Mouse (Mus musculus) heart, postnatal 14 days (tissue): ENCODE data around the gene Gas1. TPM values are rescaled to one million over a fixed set of nuclear protein-coding genes. Genes with fewer than 3 reads are reported as not detected.

Experiments used
- DNase-seq, 2 experiments: peaks; one replicate each; pipeline ENCODE4 v3.0.0; 2021 to 2022
- intact Hi-C: fragments of 180-260 bp; cut with DNase I; formaldehyde crosslinking; loops from one replicate; pipeline ENCODE4 v1.15.1; 2025
- long read RNA-seq, 2 experiments: library from polyadenylated mRNA; stranded (forward); transcript quantifications; one replicate each; pipeline ENCODE4 v2.0.0; 2021
- total RNA-seq, 2 experiments: library from RNA; stranded (reverse); gene quantifications; 2 replicates each; pipeline ENCODE4 v1.2.3; 2021

Gas1 gene
- total RNA-seq: 10 to 100 TPM; 56.7 to 60.4 TPM
- long read RNA-seq, experiment 1, transcript Gas1-202 (1 exons, 1,155 nt): major isoform, 149 of 167 reads
- long read RNA-seq, experiment 1, partial matches to known transcripts: 0 of 167 reads
- long read RNA-seq, experiment 1, other reads (novel, unspliced or antisense): 16 of 167 reads
- long read RNA-seq, experiment 2, transcript Gas1-202 (1 exons, 1,155 nt): major isoform, 145 of 154 reads
- long read RNA-seq, experiment 2, partial matches to known transcripts: 0 of 154 reads
- long read RNA-seq, experiment 2, other reads (novel, unspliced or antisense): 8 of 154 reads

GRCm38 (mm10) chr13:60177106-60177796 is at the start of gene Gas1:
TSS of gene Gas1 (minus strand) at chr13:60177365.
- peak; percentile 88 to 90 for DNase-seq

GRCm38 (mm10) chr13:60226251-60226836 is 49.2 kb upstream of the Gas1 start:
- intact Hi-C loops: no loop called here
- peak; percentile 8 to 25 for DNase-seq

More at GRCm38 (mm10) chr13:60177106-60177796, at the start of gene Gas1:
- intact Hi-C loops: loop anchor here (2.0 to 5.0 kb wide), 8 partner anchors 100 to 325 kb away; no protein-coding TSS in a partner anchor

GRCm38 (mm10) chr13:60225736-60226135 is 48.6 kb upstream of the Gas1 start:
- peak; percentile 22 to 31 for DNase-seq
- intact Hi-C loops: no loop called here

DNA sequence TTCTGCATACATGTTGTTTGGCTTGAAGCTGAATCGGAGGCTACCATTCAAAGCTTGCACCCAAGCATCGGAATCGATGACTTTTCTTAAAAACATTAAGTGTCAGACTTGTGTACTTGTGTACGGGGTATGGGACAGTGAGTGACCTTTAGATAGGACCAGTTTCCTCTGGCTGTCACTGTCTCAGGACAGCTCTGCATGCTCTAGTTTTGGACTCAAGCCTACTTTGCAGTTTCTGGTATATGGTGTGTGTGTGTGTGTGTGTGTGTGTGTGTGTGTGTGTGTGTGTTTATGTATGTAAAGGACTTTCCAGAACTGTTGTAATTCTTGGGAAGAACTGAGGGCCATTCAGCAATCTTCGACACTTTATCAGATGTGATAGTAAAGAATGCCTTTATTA is 48.1 kb upstream of the Gas1 start:
- intact Hi-C loops: no loop called here
- DNase-seq: no peak

- intact Hi-C loops: no loop called here
- no peak for DNase-seq
Measured at GRCm38 (mm10) chr13:60223797-60224196, 46.6 kb upstream of the Gas1 start.

GRCm38 (mm10) chr13:60222336-60222735 is 45.2 kb upstream of the Gas1 start:
- DNase-seq: no peak
- intact Hi-C loops: no loop called here

DNA sequence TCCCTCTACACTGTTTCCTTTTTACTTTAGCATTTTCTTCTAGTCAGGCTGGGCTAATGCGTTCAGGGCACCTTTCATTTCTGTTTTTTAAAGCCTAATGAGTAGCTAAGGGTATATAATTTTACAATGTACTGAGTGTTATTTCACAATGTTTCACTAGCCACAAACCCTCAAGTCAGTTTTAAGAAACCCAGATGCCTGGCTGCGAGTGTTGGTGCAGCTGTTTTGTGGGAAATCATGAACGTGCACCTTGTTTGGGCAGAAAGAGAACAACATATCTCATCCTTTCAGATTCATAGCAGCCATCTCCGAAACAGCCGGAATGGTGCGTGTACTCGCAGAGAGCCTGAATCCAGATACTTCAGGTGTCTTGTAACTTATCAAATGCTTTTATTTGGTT is 36.7 kb upstream of the Gas1 start:
- DNase-seq: no peak
- intact Hi-C loops: no loop called here

DNA sequence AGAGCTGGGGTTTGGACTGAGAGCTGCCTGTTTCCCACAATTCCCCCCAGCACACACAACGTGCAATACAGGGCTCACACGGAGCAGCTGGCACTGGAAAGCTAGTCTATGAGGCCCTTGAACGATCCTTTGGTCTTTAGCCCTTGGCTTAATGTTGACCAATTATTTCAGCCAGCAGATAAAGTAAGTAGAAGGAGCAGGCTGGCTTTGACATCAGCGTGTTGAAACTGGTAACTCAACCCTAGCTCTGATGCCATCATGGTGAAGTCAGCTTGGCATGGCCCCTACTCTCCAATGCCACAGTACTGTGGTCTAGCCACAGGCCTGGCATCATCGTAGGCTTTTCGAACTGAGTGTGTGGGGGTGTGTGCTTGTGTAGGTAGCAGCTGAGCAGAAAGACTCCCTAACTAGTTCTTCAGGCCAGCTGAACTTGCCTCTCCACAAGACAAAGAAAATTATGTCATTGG is 30.0 kb upstream of the Gas1 start:
- intact Hi-C loops: no loop called here
- no peak for DNase-seq

DNA sequence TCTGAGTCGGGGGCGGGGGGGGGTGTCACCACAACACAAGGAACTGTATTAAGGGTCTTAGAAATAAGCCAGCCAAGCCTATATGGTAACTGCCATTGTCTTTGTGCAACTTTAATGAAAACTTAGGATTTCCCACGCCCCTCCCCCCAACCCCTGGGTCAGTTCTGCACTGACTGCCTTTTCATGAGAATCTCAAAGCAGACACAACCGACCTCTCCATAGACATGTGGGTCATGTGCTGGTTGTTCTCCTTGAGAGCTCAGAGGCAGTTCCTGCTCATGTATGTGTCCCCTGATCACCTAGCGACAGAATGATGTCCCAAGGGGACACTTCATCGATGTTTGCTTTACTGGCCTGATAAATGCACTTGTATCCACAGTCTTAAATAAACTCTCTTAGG is 27.6 kb upstream of the Gas1 start:
- DNase-seq: no peak
- intact Hi-C loops: no loop called here

DNA sequence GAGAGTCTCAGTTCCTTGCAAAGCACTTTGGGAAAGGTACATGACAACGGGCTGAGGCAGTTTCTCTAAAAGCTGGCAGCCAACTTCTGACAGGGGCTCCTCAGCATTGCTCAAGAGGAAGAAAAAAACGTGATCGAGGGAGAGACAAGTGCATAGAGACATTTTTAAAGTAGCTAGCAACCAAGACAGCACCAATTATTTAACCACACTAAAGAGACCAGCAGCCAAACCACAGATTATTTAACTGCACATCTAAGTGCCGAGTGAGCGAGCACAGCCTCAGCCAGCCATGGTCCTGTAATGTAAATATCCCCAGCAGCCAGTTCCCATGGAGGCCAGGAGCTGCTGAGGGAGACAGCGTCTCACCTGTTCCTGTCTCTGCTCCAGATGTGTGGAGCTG is 16.1 kb upstream of the Gas1 start:
- intact Hi-C loops: no loop called here
- DNase-seq: no peak

GRCm38 (mm10) chr13:60189923-60190322 is 12.8 kb upstream of the Gas1 start:
- DNase-seq: no peak
- intact Hi-C loops: no loop called here

DNA sequence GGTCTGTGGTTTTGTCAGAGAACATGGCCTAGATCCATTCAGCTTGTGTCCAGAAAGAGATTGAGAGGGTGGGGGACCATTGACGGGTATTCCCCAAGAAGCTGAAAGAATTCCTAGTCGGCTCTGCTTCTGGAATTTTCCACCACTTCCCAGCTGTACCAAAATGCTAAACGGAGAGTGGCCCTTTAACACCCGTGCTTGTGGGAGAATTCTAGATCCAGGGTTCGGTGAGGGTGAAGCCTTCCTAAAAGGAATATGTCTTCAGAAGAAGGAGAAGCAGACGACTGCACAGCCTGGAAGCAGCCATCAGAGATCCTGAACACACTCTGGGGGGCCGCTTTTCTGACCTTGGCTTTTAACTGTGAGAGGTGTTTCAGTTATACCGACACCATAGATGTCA is 11.8 kb upstream of the Gas1 start:
- intact Hi-C loops: no loop called here
- DNase-seq: no peak

DNA sequence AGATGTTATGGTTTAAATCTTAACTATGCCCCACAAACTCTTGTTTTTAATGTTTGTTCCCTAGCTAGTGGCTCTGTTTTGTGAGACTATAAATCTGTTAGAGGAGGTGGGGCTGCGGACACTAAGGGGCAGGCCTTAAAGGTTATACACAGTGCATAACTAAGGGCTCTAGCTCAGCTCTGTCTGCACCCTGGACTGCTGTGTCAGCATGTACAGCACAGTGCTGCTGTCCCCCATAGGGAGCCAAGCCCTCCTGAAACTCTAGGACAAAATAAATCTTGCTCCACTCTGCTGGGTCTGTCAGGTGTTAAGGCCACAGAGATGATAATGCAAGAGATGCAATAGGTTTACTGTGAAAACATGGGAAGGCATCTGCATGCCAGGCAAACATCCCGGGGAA is 10.1 kb upstream of the Gas1 start:
- no peak for DNase-seq
- intact Hi-C loops: no loop called here

DNA sequence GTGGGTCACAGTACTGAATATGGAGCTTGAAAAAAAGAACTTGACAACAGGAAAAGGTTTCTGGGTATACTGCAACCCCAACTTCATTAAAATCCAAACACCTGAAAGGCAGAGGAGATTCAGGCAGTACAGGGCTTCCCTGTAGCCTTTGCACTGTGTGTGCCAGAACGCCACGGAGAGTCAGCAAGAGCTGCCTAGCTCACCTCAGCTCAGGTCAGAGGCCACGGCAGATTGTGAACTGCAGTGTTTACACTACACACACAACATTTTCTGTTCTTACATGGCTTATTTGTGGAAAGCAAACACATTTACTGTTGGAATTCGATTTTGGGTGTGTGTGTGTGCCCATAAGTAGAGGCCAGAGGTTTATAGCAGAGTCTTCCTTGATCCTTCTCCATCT is 5.2 kb upstream of the Gas1 start:
- DNase-seq: no peak
- intact Hi-C loops: no loop called here

DNA sequence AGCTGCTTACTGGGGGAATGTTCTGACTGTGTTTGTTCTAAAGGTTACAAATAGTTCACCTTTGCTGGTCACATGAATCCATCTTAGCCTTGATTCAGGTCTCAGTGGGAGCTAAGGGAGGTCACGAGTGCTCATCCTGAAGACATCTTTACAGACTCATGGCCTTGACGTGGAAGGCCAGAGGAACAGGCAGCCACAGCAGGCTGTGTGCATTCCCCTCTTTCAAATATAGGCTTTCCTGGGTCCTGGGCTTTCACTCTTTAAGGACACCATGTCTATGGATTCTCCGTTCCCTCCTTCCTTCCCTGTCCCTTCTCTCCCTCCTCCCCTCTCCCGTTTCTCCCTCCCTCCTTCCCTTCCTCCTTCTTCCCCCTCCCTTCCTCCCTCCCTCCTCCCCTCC is 2.5 kb upstream of the Gas1 start:
- no peak for DNase-seq
- intact Hi-C loops: loop anchor here (2.0 to 5.0 kb wide), 8 partner anchors 102 to 557 kb away; no protein-coding TSS in a partner anchor

DNA sequence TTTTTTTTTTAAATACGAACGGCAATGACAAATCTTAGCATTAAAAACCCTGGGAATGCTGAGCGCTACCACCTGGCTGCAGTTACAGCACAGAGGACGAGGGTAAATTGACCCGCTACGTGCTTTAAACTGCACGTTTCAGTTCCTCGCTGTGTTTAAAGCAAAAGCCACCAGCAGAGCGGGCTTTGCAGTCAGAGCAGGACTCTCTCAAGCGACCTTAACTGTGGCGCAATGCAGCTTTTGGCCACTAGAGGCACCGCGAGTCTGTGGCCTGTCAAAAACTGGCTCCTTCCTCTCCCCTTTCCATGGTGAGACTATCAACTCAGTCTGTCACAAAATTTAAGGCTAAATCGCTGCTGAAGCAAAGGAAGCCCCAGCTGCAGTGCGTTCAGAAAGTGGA is 1.3 kb upstream of the Gas1 start:
- DNase-seq: peak; percentile 94 to 97
- intact Hi-C loops: loop anchor here (2.0 to 5.0 kb wide), 8 partner anchors 101 to 558 kb away; no protein-coding TSS in a partner anchor

- DNase-seq: no peak
- intact Hi-C loops: loop anchor here (2.0 to 5.0 kb wide), 9 partner anchors 100 to 559 kb away; no protein-coding TSS in a partner anchor
Measured at GRCm38 (mm10) chr13:60177797-60178110, 589 bp upstream of the Gas1 start.

DNA sequence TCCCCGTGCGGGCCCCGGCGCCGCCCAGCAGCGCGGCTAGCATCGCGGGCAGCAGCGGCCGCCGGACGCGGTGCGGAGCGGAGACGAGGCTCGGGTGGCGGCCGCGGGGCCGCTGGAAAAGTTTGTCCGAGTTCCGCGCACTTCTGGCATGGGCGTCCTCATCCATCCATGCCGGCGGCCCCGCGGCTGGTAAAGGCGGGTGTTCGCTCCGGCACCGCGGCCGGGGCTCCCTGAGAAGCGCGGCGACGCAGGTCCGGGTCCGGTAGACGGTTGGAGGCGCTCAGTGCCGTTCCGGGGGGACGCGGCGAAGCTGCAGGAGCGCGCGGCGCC is 424 bp downstream of the Gas1 start:
- intact Hi-C loops: loop anchor here (2.0 to 5.0 kb wide), 8 partner anchors 99 to 324 kb away; no protein-coding TSS in a partner anchor
- no peak for DNase-seq

- intact Hi-C loops: loop anchor here (2.0 to 5.0 kb wide), 8 partner anchors 99 to 324 kb away; no protein-coding TSS in a partner anchor
- DNase-seq: peak; percentile 65 to 74
Measured at GRCm38 (mm10) chr13:60176136-60176775, 909 bp downstream of the Gas1 start.

DNA sequence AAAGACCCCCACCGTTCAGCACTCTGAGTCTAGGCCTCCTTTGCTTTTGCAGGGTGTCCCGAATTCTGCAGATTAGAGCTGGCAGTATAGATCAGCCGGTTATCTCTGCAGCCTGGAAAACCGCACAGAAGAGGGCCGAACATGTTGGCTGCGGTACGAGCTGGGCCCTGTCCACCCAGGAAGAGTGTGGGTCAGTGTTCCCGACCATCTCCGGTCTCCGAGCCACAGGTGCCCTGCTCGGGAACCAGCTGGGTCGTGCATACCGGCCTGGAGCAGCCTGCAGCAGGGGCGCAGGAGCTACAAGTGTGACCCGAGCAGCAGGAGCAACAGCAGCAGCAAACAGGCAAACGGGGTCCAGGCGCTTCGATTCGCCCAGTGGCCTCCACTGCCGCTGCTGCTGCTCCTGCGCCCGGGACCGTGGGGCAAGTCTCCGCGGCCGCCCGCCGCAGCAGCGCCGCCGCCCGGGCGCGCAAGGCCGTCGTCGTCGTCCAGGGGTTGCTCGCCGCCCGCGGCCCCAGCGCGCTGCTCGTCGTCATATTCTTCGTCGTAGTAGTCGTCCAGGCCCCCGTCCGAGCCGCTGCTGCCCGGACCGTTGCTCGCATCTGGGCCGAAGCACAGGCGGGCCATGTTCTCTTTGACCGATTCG is 1.6 kb downstream of the Gas1 start:
- intact Hi-C loops: loop anchor here (2.0 to 5.0 kb wide), 8 partner anchors 98 to 323 kb away; no protein-coding TSS in a partner anchor
- DNase-seq: peak; percentile 62 to 67
